Mouse (Mus musculus): ENCODE data around the gene Rere. TPM values are rescaled to one million over a fixed set of nuclear protein-coding genes. Genes with fewer than 3 reads are reported as not detected.
"Not testable (repeated sequence)": the region's sequence is repeated elsewhere in the genome, so short reads cannot be mapped to it uniquely, and the experiment has no call there.

The Rere gene
- total RNA-seq, 2 experiments from 2014 or later, result 85.3 to 88.9 TPM

DNA sequence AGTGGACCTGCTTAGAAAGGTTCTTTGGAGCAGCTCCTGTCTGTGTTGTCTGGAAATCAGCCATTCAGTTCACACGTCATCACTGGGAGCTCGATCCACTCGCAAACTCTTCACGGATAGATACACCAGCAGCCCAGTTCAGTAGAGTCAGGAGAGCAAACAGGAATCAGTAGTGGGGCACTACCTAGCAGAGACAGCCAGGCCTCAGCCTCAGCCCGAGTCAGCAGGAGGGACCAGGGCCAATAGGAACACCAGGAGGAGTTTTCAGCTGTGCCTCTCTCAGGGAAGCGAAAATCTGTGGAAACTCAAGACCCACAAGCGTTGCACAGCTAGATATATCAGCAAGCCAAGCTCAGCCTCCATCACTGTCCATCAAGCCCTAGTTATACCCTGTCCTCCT, 264.3 kb downstream of the Rere start:
- DNase-seq (ENCODE audit: extremely low spot score in 1 of 2, low spot score in 2 of 2), result no peak
- intact Hi-C loops (cut with DNase I), result no loop called here

DNA sequence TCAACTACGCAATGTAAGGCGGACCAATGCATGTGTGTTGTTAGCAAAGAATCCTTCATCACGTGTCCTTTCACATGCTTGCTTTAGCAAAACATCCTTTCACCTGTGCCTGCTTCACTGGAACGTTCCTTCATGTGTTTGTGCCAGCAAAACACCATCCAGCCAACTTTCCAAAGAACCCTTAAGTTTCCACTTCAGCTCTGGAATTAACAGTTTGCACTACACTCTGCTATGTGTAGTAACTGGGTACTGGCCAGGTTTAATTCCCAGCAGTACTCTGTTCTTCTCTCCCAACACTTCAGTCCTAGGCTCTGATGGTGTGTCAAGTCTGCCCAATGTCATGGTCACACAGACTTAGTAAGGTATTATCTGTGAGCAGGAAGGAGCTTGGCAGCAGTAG, 264.9 kb downstream of the Rere start:
- intact Hi-C loops (cut with DNase I); DNase-seq (ENCODE audit: extremely low spot score in 1 of 2, low spot score in 2 of 2): not testable (repeated sequence)

DNA sequence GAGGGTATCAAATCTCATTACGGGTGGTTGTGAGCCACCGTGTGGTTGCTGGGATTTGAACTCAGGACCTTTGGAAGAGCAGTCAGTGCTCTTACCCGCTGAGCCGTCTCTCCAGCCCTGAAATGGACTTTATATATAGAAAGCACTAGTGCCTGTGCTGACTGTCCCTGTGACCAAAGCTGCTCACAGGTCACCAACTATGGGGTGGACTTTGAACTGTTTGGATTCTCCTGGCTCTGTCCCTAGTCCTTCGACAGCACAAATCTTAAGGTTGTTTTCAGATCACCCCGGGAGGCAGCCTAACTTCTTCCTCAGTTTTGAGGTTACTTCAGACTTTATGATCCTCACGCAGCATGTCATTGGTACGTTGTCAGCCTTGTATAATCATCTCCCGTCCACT, 267.9 kb downstream of the Rere start:
- no peak for DNase-seq (ENCODE audit: extremely low spot score in 1 of 2, low spot score in 2 of 2)
- intact Hi-C loops (cut with DNase I), result no loop called here

DNA sequence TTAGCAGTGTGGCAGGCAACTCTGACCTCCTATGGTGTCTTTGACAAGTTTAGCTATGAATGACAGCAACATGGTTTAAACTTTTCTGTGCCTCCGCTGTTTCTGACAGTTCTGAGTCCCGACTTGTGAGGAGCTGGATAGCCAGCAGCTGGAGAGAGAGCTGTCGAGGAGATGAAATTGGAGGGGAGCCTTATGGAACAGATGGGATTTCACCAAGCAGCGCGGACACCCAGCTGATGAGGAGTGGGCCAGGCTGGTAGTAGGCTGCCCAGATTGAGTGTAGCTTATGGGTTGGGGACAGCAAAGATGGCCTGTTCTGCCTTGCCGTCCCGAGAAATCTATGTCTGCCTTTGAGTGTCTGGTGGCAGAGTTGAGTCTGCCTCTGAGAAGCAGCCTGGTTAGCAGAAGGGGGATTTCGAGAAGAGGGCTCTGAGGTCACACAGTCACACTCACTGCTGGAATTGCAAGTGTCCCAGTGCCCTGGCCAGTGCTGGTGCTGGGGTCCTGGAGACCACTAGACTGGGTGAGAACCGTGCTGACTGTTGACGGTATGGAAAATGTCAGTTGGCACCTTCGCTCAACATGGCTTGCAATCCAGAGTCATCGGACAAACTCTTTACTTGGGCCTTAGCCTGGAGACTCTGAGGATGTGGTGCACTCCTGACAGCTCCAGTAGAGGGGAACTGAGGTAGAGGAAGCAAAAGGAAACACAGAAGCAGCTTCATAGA, 268.7 kb downstream of the Rere start:
- no peak for DNase-seq (ENCODE audit: extremely low spot score in 1 of 2, low spot score in 2 of 2)
- intact Hi-C loops (cut with DNase I), result no loop called here

DNA sequence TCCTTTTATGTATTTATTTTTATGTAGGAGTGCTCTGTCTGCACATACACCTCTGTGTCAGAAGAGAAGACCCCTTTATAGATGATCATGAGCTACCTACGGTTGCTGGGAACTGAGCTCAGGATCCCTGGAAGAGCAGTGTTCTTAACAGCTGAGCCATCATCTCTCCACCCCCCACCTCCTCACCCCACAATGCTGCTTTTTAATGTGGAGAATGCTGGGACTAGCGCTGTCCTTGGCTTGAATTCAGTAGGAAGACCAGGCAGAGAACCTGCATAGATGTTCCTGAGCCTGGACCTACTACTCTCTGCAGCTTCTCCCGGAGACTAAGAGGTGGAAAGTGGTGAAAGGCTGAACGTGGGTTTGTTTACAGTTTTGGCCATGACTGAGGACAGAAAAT, 269.9 kb downstream of the Rere start:
- no peak for DNase-seq (ENCODE audit: extremely low spot score in 1 of 2, low spot score in 2 of 2)
- intact Hi-C loops (cut with DNase I), result no loop called here

DNA sequence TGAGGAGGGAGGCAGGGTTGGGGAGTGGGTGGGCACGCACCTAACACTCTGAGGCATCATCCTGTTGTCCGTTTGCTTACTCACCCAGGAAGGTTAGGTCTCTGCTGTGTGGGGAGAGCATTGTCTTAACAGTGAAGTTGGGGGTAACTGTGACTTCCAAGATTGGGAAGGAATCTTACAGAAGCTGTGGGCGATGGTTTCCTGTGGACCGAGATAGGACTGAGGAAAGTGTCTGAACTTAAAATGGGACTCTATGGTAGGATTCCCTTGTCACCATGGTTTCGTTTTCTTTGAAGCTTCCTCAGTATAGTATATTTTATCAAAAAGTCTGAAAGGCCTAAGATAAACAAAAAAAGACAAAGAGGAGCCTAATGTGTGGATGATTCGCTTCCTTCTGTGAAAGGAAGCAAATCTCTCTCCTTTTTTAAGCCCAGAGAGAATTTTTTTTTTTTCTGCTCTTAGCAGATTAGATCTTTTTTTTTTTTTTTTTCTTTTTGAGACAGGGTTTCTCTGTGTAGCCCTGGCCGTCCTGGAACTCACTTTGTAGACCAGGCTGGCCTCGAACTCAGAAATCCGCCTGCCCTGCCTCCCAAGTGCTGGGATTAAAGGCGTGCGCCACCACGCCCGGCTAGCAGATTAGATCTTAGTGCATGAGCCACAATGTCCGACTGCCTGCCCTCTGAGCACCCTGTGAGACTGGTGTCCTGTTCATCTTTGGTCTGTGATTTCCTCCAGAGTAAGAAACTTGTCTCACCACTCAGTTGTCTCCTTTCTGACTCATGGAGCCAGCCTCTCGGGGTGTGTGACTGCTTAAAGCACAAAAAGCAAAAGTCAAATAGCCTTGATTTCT, 271.5 kb downstream of the Rere start:
- DNase-seq (ENCODE audit: extremely low spot score in 1 of 2, low spot score in 2 of 2), result no peak
- intact Hi-C loops (cut with DNase I), result no loop called here

DNA sequence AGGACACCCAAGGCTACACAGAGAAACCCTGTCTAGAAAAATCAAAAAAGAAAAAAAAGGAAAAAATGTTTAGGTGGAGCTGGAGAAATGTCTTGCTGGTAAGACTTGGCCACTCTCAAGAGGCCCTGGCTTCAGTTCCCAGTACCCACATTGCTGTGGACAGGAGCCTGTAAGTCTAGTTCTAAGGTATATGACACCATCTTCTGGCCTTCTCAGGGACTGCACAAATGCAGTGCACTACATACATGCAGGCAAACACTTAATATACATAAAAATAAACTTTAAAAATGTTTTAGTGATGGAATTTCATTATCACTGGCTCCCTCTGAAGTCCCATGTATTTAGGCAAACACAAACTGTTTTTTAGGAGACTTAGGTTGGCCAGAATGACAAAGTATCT, 274.3 kb downstream of the Rere start:
- intact Hi-C loops (cut with DNase I), result no loop called here
- DNase-seq (ENCODE audit: extremely low spot score in 1 of 2, low spot score in 2 of 2), result no peak

DNA sequence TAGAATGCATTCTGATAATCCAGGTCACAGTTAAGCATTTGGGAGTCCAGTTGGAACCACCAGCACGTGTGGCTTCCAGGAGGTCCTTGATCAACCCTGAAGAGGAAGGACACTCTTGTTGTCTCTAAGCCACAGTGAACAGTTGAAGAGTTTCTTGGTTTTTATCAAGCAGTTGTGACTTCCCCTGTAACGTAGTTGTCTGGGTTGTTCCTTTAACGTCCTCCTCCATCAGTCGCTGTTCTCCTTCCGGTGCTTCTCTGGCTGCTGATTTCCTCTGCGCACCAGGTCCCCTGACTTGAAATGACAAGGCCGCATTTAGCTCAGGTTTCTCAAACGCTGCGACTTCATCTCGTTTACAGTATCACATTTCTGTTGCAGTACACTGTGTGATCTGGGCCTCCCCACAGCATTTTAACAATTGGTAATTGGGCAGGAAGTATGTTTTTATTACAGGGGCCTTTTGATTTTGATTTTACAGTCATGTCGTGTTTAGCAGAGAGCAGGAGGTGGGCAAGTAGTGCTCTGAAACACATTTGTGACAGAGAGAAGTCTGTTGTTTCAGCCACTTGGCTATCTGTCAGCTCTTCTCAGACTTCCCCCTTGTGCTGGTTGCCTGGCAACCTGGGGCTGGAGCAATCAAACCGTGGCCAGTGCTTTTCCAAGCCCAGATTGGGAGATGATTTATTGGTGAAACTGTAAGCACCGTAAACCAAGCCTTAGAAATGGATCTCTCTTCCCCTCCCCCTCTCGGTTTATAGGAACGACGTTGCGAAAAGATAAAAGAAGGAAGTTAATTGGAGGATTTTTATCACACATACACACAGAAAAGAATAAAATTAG, 275.2 kb downstream of the Rere start:
- intact Hi-C loops (cut with DNase I), result no loop called here
- peak; percentile 80 to 85 for DNase-seq (ENCODE audit: extremely low spot score in 1 of 2, low spot score in 2 of 2)

DNA sequence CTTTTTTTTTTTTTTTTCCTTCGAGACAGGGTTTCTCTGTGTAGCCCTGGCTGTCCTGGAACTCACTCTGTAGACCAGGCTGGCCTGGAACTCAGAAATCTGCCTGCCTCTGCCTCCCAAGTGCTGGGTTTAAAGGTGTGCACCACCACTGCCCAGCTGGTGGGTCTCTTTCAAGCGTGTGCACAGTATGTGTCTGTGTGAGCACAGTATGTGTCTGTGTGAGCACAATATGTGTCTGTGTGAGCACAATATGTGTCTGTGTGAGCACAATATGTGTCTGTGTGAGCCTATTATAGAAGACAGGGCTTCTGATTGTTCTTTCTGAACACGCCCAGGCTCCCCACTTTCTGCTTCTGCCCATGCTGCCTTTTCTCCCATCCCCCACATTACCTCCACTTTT, 275.8 kb downstream of the Rere start:
- DNase-seq (ENCODE audit: extremely low spot score in 1 of 2, low spot score in 2 of 2); intact Hi-C loops (cut with DNase I): not testable (repeated sequence)

DNA sequence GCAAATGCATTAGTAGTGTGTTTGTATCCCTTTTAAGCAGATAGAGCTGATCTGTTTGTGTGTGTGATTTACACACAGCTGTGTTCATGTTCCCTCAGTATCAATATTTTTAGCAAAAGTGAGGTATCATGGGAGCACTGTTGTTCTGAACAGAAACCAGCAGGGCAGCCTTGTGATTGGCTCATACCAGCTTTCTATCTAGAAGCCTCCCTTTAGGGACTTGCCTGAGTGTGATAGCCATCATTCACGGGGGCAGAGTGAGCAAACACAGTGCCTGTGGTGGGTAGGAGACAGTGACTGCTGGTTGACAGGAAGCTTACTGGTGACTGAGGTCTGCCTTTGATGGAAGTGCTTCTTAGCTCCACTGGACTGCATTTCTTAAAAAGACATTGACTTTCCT, 276.5 kb downstream of the Rere start:
- DNase-seq (ENCODE audit: extremely low spot score in 1 of 2, low spot score in 2 of 2), result no peak
- intact Hi-C loops (cut with DNase I), result no loop called here

DNA sequence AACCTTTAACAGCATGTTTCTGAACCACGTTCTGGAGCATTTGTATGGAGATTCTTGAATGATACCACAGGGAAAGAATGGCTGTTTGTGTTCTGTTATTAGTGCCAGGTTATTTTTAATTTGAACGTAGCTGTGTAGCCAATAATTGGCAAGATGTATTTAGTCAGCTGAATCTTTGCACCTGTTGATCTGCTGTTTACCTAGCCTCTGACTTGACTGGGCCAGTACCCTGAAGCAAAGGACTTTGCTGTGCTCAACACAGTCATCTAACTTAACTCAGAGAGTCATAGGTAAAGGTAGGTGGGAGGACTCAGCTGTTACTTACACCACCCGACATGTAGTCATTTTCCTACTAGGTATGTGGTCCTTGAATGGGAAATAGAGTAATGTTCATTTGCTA, 278.1 kb downstream of the Rere start:
- intact Hi-C loops (cut with DNase I), result no loop called here

DNA sequence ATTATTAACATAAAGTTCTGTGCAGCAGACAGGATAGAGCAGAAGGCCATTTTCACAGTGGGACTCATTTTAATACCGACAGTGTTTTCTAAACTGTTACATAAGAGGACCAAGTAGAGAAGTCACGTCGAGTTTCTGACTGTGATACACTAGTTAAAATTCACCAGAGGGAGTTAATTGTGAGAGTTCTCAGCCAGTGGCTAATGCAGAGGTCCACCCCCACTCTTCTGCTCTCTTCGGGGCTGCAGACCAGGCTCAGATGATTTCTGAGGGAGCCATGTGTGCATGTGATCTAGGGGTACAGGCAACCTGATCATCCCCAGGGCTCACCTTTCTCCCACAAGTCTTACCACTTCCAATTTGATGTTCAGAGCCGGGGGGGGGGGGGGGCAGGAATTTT, 281.8 kb downstream of the Rere start:
- intact Hi-C loops (cut with DNase I), result no loop called here
- DNase-seq (ENCODE audit: extremely low spot score in 1 of 2, low spot score in 2 of 2), result no peak

More for the DNA sequence above, 278.1 kb downstream of the Rere start:
- no peak for DNase-seq (ENCODE audit: extremely low spot score in 1 of 2, low spot score in 2 of 2)

DNA sequence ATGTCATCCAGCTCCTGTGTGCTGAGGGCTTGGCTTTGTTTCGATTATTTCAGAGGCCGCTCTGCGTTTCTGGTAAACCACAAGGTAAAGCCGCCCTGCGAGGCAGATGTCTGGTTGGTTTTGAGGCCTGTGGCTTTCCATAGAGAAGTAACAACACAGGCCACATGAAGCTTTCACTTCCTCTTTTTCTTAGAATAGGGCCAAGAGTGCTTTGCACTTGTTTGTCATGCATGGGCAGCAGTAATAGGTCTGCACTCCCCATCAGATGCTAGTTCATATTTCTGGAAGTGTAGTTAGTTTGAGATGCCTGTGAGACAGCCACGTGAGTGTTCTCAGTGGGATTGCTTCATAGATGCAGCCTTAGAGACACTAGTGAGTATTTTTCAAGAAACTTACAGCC, 284.7 kb downstream of the Rere start:
- intact Hi-C loops (cut with DNase I), result no loop called here
- peak in 1 of 2 experiments; percentile 23 for DNase-seq (ENCODE audit: extremely low spot score in 1 of 2, low spot score in 2 of 2)

DNA sequence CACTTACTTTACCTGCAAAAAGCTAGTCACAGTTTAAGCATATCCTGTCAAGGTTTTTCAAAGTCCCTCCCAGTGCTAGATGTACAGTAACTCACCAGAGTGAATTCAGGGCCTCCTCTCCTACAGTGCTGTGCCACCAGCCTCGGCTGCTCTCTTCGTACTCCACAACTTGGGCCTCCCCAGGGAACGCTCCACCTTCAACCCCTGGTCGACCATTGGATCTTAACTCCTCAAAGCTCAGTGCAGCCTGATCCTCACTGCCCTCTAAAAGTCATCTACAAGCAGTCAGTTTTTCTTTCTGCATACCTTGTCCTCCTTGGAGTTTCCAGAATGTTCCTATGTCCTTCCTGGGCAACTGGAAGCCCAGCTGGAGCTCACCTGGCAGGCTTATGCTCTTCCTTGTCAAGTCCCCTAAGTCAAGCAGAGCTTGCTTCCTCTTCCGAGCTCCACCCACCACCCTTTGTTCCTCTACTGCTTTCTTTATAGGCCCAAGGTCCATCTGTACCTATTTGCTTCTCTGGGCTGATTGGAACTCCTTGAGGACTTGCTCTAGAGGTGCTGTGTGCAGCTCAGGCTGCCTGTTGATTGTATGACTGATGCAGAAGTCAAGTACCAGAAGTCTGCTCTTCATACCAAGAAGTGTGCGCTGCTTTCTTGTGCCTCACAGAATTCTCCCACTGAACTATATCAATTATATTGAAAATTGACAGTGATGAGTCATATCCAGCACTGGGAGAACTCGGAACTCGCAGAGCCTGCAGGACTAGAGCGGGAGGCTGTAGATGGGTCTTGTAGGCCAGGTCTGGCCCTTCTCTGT, 287.1 kb downstream of the Rere start:
- no peak for DNase-seq (ENCODE audit: extremely low spot score in 1 of 2, low spot score in 2 of 2)
- intact Hi-C loops (cut with DNase I), result no loop called here

DNA sequence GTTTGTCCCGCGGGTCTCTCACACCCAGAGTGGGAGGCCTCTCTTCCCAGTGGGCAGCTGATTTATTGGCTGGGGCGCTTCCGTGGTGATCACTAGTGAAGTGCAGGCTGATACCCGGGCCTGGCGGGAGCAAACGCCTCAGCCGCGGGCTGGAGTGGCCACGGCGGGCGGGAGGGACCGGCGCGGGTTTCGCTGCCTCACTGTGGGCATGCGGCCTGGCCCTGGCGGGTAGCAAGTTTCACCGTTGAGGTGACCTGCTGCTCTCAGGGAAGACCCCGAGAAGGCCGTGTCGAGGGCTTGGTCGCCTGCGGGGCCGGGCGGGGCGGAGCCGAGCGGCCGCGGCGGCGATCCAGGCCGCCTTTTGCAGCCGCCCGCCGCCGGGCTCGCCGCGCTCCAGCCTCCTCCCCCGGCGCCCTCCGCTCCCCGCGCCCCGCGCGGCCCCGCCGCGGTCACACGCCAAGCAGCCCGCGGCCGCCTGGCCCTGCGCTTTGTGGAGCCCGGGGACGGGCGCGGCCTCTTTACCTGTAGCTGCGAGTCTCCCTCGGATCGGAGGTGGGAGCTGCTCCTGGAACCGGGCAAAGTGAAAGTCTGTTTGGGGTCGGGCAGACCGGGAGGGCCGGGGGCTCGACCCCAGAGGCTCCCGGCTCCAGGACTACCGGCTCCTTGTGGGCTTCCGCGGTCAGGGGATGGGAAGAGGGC, 287.8 kb downstream of the Rere start:
- intact Hi-C loops (cut with DNase I), result no loop called here
- DNase-seq (ENCODE audit: extremely low spot score in 1 of 2, low spot score in 2 of 2), result peak; percentile 42 to 83

DNA sequence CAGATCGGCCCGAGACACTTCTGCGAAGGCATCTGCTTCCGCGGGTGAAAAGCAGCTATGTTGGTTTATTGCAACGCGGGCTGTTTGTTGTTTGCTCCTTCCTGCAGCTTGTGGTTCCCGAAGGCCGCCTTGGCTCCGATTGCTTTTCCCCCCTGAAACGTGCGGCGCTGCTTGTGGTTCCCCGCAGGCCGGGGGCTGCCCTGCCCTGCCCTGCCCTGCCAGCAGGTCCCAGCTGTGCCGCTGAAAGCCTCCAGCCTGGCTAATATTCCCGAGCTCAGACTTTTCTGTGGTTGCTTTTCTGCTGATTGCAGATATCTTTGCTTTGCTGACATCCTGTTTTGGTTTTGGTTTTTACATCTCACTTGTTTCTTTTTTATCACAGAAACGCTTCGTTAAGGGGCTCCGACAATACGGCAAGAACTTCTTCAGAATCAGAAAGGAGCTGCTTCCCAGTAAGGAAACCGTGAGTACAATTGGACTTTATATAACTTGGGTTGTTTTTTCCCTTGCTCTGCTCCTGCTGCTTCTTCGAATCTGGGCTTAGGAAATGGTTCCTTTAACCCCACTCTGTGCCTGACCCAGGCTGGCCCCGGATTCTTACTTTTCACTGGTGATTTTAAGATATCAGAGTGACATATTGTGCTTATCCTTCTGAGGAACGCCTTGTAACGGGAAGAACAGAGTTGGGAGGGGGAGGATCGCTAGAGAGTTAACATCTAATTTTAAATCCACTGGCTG, 288.6 kb downstream of the Rere start:
- intact Hi-C loops (cut with DNase I), result no loop called here

DNA sequence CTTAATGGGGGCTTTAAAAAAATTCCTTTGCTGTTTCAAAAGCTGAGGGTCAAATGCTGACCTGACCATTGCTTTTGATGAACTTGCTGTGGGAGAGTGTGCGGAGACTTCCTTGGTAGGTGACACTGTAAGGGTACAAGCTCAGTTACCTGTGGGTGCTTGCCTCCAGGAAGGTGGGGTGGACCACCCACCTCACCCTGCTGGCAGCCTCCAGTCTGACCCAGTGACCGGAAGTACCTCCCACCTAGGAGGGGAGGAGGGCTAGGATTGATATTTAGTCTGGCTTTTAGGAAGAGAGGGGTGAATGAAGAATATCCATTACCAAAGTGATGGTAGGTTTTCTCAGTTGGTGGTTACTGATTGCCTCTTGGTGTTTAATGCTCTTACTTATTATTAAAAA, 289.3 kb downstream of the Rere start:
- intact Hi-C loops (cut with DNase I), result no loop called here
- no peak for DNase-seq (ENCODE audit: extremely low spot score in 1 of 2, low spot score in 2 of 2)

More for the DNA sequence above, 288.6 kb downstream of the Rere start:
- peak in 1 of 2 experiments; percentile 72 for DNase-seq (ENCODE audit: extremely low spot score in 1 of 2, low spot score in 2 of 2)
